Mouse (Mus musculus) activated CD4-positive, CD25-positive, alpha-beta regulatory T cell, adult 4 months (primary cell): ENCODE measurements around the gene Bmpr1a. TPM values are rescaled to one million over a fixed set of nuclear protein-coding genes. Genes with fewer than 3 reads are reported as not detected.
"Not testable (repeated sequence)": the region's sequence is repeated elsewhere in the genome, so short reads cannot be mapped to it uniquely, and the experiment has no call there.

ENCODE experiments used
- ATAC-seq: one replicate; pipeline ENCODE4 v1.8.0; 2017
- polyA plus RNA-seq, 2 experiments: library from polyadenylated mRNA; unstranded; fragments of 100-300 nt; shearing (Covaris generic); gene quantifications; one replicate each; pipeline ENCODE4 v1.2.1; 2017

Gene Bmpr1a
- polyA plus RNA-seq, 2 experiments from 2014 or later: 0.38 to 0.40 TPM

DNA sequence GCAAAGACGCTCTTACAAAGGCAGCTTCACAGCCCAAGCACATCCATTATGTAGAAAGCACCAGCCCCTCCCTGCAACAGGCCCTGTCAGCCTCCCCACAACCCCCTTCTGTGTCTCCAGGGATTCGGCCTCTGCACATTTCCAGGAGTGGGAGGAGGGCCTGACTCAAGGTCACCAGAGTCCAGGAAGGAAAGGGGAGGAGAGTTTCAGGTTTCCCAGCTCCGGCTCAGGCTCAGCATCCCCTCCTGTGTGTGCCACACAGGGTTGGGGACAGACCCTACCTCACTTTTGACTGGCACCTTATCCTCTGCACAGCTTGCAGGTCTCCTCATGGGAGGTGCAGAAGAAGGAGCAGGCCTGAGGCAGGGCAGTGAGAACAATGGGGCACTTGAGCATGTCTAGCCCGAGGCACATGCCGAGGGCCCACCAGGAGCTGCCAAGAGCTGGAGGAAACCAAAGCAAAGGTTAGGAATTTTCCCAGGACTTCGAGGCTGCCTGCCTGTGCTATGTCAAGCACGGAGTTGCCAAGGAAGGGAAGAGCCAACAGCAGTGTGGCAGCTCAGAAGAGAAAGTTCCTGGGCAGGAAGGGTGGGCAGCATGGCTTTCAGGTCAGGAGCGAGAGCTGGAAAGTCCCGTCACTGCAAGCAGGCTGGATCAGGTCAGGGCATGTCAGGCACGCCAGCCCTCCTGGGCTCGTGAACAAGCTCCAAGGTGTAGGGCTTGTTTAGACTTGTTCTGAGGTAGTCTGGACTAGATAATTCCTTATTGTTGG is 124.4 kb downstream of the Bmpr1a start:
- ATAC-seq: no peak

DNA sequence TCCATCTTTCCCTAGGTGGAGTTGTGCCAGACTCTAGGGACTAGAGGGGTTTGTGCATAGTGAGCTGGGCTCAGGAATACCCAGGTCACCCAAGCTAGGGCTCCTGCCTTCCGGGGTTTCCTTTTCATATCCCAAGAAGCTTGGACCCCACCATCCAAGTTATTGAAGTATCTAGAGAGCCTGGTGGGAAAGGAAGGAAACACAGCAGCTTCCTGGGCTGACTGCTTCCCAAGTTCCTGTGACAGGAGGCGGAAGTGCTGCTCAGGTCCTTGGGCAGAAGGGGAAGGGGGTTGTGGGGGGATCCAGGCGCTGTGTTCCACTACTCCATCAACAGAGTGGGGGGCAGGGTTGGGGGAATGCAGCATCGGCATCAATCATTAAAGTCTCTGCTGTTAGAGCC is 126.0 kb downstream of the Bmpr1a start:
- ATAC-seq: no peak

DNA sequence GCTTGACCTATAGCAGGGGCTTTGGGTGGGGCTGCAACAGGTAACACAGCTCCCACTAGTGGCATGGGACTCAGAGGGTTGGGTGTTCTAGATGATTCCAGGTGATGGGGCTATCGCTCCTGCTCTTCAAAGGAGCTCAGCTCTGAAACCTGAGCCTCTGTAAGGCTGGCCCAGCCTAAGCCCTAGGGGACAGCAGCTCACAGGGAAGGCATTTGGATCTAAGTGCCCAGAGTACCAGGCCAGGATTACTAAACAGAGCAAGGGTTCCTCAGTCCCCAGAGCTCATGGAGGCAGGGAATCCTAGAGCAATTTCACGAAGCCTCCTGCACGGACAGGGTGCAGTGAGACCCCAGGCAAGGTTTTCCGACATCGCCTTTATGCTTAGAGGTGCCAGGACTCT is 127.2 kb downstream of the Bmpr1a start:
- ATAC-seq: no peak

DNA sequence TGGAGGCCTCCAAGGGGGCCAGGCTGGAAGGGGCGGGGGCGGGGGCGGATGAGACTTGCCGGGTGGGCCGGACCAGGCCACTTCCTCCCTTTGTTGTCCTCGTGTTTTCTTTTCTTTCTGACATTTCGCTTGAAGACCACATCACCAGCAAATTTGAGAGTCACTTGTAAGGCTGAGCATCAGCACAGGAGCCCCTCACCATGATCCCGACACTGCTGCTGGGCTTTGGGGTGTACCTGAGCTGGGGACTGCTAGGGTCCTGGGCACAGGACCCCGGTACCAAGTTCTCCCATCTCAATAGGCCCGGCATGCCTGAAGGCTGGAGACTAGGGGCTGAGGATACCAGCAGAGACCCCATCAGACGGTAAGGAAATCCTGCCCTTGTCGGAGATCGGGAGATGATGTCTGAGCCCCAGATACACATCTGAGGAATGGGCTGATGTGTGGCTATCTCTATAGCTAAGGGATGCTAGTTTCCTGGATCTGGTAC is 127.7 kb downstream of the Bmpr1a start, which contains the start of gene Mmrn2:
Gene Mmrn2, plus strand, starts transcription at position 51 of the 490 bp plus-strand sequence.
- ATAC-seq: no peak

DNA sequence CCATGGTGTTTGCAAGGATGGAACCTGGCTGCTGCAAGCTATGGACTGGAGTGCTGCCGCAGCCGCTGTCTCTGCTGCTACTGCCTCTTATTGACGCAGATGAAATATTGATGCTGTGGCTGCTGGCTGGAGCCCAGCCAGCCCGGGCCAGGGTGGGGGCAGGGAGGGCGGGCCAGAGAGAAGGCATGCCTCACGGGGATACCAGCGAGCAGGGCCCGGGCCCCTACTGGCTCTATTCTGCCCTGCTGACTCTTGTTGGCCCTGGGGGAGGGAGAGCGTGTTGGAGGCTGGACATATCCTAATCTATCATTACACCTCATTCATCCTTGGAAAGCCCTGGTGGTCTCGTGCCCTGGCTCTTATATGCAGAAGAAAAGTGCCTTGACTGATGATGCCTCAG is 128.6 kb downstream of the Bmpr1a start, which contains the start of gene Sncg:
Gene Sncg, minus strand, starts transcription at position 213 of the 400 bp plus-strand sequence.
- no peak for ATAC-seq

DNA sequence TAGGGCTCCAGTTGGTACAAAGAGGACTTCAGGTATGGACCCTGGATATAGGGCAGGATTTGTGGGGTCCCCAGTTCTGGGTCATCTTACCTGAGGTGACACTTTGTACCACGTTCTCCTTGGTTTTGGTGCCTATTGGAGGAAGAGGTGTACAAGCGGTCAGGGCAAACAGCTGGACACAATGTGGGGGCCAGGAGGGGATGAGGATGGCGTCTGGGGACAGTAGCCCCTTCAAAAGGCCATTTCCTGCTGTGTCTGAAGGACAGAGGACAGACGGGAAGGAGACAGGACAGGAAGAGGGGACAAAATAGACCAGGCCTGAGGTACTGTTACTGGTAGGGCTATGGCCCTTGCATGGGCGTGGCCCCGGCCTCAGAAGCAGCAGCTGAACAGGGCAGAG is 129.6 kb downstream of the Bmpr1a start:
- no peak for ATAC-seq

DNA sequence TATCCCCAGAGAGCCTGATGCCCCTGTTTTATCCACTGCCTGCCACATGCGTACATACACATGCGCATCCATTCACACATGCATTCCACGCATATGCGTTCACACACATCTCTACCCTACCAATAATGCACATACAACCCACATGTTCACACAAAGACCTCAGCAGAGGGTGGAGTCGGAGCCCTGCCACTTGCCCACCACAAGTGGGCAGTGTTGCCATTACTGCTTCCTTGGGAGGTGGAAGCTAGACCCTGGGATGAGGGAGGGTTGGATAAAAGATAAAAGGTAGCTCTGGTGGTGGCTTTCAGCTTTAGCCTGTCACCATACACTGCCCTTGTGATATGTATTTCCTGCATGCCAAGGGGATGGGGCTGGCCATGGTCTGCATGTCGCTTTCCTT is 130.5 kb downstream of the Bmpr1a start:
- no peak for ATAC-seq

DNA sequence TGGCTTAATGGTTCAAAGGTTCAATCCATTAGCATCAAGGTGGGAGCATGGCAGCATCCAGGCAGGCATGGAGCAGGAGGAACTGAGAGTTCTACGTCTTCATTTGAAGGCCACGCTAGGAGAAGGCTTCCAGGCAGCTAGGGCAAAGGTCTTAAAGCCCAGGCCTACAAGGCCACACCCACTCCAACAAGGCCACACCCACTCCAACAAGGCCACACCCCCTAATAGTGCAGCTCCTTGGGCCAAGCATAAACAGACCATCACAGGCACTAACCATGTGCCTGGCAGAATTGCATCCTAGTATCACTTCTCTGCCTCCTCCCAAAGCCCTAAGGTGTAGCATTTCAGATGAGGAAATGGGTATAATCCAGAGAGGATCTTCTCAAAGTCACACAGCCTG is 131.4 kb downstream of the Bmpr1a start:
- ATAC-seq: no peak

DNA sequence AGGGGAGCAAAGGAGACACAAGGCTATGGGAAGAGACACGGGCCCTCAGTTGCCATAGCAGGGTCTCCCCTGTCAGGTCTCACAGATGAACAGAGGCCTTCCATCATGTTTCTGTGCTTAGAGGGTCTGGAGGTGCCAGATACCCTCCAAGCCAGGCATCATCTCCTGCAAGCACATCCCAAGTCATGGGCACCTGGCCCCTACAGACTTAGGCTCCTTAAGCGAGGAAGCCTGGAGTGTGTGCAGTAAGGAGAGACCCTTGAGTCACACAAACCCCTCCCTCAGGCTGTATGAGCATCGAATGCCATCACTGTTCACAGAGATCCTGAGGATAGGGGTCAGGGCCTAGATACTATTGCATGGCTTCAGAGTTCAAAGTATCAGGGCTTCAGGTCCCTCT is 132.2 kb downstream of the Bmpr1a start:
- no peak for ATAC-seq

DNA sequence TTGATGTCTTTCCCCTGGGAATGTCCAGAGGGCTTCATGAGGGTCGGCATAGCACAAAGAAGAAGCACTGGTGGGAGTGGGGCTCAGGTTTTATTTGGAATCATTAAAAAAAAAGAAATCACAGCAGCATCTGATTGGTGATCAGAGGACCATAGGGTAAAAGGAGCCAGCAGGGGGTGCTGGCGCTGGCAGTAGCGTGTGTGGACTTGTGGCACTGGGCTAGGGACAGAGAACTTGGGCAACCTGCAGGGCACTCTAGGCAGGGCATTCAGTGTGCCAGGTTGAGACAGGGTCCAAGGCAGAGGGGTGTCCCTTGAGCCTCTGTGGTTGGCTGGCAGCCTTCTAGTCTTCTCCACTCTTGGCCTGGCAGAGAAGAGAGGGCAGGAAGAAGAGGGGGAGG is 132.9 kb downstream of the Bmpr1a start:
- ATAC-seq: no peak

DNA sequence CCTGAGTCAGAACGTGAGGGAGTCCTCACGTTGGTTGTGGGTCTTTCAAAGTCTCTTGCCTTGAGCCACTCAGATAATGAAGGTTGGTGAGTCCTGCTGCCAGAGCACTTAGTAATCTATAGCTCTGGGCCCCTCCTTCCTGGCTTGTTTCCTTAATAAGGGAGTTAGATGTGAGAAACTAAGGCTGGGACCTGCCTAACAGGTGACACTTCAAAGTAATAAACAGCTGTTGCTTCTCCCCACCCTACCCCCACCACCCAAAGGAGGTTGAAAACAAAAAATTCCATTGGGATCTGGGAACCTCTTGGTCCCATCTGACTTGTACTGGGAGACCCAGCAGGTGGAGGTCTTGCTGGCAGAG is 138.0 kb downstream of the Bmpr1a start:
- ATAC-seq: no peak

DNA sequence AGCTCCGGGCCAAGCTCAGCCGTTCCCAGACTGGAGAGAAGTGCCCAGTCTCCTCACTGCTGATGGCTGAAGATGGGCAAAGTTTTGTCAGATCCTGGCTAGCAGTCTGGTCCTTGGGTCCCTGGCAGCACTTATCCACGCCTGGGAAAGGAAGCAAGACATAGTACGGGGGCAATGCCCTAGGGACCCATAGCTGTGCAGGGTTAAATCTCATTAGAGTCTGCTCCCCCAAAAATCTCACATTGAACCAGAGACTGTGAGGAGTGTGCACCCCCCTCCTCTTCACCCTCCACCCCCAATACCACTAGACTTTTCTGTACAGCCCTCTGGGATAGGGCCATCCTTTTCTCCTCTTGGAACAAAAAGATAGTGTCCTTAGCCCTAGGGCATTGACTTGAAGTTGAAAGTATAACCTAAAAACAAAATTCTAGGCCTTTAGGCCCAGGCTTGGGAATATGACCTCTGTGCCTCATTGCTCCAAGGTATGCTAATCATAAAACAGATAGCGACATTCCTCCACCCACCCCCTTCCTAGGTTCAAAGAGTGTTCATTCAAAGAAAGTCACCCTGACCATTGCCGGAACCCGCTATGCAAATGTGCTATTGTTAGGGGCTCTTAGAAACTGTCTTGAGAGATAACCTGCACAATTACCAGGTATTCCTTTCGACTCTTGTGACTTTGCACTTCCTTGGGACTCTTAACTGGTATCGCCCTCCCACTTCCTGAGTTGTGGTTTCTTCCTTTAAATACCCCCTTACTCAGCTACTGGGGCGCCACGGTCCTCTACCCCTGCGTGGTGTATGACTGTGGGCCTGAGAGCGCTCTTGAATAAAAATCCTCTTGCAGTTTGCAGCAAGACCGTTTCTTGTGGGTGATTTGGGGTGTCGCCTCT is 138.6 kb downstream of the Bmpr1a start:
- not testable (repeated sequence) for ATAC-seq

DNA sequence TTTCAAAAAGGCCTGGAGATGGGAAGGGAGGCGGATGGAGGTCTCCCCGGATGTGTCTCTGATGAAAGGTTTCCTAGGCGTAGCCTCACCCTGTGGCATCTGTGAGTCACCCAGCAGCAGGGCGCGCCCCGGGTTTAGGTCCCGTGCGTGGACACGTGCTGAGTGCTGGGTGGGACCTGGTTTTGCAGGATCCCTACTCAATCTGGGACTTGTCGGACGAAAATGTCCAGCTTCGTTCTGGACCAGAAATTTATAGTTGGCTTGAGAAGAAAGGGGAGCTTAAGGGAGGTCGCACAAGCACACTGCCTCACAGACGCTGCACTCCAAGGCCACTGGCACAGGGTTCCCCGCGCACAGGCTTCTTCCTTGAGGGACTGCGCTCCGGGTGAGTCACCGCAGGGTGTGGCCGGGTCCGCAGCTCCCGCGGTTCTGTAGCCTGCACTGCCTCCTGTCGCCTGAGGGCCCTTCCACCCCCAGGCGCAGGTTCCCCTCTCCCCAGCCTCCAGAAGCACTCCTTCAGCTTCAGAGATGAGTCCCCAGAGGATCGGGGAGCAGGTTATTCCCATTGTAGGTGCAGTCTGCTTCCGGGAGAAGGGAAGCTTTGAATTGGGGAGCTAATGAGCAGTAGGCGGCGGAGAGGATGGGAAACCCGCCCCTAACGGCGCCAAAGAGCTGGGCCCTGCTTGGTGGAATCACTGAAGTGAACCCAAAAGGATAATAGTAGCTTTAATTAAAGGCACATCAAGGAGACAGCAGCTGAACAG is 139.5 kb downstream of the Bmpr1a start:
- peak; percentile 81 for ATAC-seq

DNA sequence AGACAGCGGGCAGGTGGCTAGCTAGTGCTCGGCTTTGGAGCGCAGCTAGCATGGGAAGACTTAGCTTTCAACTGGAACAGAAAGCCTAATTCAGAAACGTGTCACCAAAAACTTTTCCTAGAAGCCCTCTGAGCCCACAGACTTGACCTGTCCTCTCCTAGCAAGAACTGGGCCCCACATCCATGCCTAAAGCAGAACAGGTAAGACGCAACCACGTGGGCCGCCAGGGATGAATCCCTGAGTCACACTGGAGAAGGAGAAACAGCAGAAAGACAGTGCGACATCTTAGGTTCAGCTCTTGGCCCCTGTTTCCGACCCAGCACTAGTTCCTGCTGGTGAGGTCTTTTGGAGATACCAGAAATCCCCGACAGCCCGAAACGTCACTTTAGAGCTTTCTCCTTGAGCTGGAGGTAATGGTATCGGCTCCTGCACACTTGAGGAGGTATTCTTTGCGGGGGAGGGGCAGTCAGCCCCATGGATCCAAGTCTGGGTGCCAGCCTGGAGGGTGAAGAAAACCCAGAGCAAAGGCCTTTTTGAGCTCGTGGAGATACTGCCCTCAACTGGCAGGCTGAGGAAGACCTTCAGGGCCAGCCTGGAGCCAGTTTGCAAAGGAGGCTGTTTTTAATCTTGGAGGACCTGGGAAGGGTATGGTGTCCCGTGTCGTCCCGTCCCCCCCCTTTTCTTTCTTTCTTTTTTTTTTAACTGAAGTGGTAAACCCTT is 140.3 kb downstream of the Bmpr1a start:
- peak; percentile 54 for ATAC-seq

DNA sequence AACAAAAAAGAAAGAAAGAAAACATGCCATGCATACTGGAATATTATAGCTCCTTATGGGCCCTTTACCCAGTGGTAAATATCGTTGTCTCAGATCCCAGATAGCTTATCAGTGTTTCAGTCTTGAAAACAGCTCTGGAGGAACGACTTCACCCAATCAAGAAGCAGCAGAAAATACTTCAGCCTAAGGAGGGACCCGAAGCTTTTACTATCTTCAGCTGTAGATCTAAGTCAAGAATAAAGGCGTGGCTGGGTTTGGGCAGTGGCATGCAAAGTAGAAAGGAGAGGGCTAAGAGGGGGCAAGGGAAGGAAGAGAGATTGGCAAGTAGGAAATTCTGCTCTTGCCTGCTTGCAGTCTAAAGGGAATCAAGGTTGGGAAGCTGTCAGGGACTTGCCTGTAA is 141.0 kb downstream of the Bmpr1a start:
- no peak for ATAC-seq

Other genes starting within 250 kb of the Bmpr1a start
- 1 to 10 TPM; 8.3 to 9.2 TPM for gene Shld2, start 192.8 kb downstream of the Bmpr1a start, polyA plus RNA-seq
- 10 to 100 TPM; 37.3 to 50.1 TPM for gene Glud1, start 192.6 kb downstream of the Bmpr1a start, polyA plus RNA-seq
- not detected for gene Fam25c, start 147.9 kb downstream of the Bmpr1a start, polyA plus RNA-seq
- gene Sncg, start 128.6 kb downstream of the Bmpr1a start, polyA plus RNA-seq: not detected
- not detected for gene Mmrn2, start 127.9 kb downstream of the Bmpr1a start, polyA plus RNA-seq
- gene 9230112D13Rik, start 19.5 kb upstream of the Bmpr1a start, polyA plus RNA-seq: not detected
- not detected for gene Ldb3, start 85.3 kb upstream of the Bmpr1a start, polyA plus RNA-seq
- gene Opn4, start 96.8 kb upstream of the Bmpr1a start, polyA plus RNA-seq: not detected
- 10 to 100 TPM; 45.6 to 50.6 TPM for gene Wapl, start 170.6 kb upstream of the Bmpr1a start, polyA plus RNA-seq